Mouse (Mus musculus) erythroblast, adult 5-6 weeks (primary cell): Measurements from ENCODE around the gene Bcl11a. TPM values are rescaled to one million over a fixed set of nuclear protein-coding genes. Genes with fewer than 3 reads are reported as not detected.

Source experiments
- ATAC-seq: replicated peaks from 2 replicates; pipeline ENCODE4 v1.8.0; 2016; ENCODE audit warnings: moderate number of reproducible peaks, mild to moderate bottlenecking, moderate TSS enrichment, inconsistent platforms; ENCODE audit not compliant: poor library complexity, low FRiP score, severe bottlenecking
- total RNA-seq, 2 experiments: library from RNA; stranded (forward) in 1 of 2; stranded (reverse) in 1 of 2; fragments of 150-400 nt in 1 of 2; fragments of 200-764, 138-1000 nt in 1 of 2; gene quantifications; 2 replicates each; pipeline versions ENCODE4 v1.2.3 to v1.2.4; 2015 to 2017; ENCODE audit warnings: low replicate concordance in 2 of 2

The Bcl11a gene
- total RNA-seq (2015; ENCODE audit: low replicate concordance) (11.1 and 25.5 TPM in 2 replicates), total RNA-seq (2017; ENCODE audit: low replicate concordance) (4.9 and 10.2 TPM in 2 replicates)

DNA sequence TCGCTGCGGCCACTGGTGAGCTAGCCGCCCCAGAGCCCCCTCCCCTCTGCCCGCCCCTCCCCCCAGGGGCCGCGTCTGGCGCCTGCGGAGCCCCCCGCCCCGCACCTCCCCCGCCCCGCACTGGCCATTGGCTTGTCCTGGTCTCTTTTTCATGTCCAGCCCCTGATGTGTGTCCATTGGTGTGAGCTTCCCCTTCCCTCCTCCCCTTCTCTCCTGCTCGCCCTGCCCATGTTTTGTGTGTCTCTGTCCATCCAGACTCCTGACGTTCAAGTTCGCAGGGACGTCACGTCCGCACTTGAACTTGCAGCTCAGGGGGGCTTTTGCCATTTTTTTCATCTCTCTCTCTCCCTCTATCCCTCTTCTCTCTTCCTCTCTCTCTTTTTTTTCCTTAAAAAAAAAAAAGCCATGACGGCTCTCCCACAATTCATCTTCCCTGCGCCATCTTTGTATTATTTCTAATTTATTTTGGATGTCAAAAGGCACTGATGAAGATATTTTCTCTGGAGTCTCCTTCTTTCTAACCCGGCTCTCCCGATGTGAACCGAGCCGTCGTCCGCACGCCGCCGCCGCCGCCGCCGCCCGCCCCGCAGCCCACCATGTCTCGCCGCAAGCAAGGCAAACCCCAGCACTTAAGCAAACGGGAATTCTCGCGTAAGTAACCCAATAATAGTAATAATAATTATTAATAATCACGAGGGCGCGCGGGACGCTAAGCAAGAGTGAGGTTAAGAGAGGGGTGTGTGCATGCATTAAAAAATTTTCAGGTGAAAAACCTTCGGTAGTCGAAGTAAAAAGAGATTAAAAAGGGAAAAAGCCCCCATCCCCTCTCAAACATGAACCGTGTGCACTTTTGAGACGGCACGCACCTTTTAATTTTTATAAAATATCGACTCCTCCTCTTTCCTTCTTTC is at the start of gene Bcl11a:
Gene Bcl11a (plus strand): TSS at position 262 of the 911 bp plus-strand sequence.
- ATAC-seq = no peak

GRCm38 (mm10) chr11:24044025-24044424 is 33.8 kb upstream of the Bcl11a start:
- no peak for ATAC-seq

DNA sequence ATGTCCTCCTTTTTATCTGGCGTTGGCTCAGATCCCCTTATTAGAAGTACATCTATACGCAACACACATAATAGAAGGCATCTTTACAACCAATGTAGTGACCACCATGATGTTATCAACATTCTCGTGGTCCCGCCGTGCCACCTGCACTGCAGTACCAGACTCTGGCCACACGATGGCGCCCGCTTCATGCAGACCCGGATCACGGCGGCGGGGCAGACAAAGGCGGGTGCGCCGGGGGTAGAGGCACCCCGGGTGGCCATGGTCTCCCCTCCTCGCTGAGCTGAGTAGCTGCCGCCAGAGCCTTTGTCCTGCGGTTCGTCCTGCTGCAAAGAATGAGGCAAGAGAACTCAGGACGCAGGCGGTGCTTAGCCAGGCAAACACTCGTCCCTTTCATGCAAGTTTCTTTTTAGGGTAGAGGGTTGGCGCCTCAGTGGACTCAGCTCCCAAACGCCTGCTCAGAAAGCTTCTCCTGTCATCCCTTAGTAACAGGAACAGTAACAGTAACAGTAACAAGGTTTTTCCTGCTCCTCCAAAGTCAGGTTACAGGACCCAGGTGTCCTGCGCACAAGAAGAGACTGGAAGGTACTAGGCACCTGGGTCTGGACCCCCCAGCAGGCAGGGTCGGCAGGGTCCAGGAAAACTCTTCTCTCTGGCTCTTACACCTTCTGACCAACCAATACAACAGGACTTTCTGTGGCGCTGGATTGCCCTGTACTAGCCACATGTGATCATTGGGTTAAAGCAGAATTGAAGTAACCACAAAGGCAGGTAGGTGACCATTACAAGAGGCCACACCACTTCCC is 28.4 kb upstream of the Bcl11a start:
- peak; percentile 83 for ATAC-seq

DNA sequence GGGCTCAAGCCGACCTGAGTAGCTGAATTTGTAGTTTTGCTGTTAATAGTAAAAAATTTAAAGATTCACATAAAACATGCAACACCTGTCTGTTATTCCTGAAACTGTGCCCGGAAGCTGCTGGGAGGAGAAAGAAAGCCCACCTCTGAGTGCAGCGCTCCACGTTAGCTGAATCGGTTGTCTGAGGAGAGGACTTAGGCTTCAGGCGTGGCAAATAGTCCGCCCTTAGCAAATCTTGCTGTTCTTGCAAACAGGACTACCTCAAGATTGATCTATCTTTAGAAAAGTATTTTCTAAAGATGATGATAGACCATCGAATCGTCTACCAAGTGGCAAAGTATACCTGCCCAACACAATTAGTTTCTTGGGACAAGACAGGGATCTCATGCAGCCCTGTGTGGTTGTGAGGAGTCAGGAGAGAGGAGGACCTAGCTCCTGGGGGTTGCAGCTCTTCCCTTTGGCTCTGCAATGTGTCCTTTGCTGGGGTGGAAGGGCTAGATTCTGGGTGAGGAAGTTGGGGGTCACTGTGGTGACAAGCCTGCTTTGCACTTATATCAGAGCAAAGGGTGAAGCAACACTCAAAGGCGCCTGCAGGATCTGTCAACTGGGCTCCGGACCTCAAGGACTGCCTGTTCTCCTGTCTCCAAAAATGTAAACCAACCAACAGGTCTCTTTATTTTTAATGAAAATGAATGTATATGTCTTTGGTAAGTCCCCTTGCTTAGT is 27.7 kb upstream of the Bcl11a start:
- no peak for ATAC-seq

DNA sequence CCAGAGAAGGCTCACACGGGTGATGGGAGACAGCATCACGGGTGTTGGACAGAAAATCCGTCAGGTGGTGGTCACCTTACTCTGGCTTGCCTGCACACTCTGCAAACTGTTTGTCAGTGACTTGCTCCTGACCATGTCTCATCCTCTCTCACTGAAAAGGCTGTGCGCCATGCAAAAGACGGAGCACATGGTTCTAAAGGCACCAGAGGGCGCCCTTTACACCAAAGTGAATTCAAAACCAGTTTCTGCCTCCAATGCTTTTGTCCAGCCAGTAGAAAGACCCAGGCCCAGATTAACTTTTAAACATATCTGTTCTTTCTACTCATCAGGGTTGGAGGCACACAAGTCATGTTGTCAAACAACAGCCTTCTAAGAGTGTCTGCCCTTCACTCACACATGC is 25.0 kb upstream of the Bcl11a start:
- ATAC-seq = no peak

GRCm38 (mm10) chr11:24059137-24059536 is 18.7 kb upstream of the Bcl11a start:
- no peak for ATAC-seq

GRCm38 (mm10) chr11:24060428-24060827 is 17.4 kb upstream of the Bcl11a start:
- ATAC-seq = no peak

GRCm38 (mm10) chr11:24061819-24062218 is 16.0 kb upstream of the Bcl11a start:
- no peak for ATAC-seq

- no peak for ATAC-seq
These were observed 15.3 kb upstream of the Bcl11a start for GRCm38 (mm10) chr11:24062495-24063096.

DNA sequence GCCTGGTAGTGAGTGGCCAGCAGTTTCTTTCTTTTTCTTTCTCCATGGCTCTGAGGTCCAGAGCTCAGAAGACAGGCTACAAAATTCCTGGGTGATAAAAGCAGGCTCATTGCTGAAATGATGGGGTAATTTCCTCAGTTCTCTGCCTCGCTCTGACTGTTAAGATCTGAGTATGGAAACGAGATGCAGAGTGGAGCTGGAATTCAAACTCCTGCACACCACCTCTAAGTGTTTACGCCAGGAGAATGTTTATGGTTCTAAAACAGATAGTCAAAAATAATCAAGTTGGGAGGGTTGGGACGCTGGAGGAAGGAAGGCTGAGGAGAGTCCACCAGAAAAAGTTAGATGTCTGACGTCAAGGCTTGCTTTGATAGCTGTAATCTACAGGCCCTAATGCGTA is 13.6 kb upstream of the Bcl11a start:
- ATAC-seq = no peak

DNA sequence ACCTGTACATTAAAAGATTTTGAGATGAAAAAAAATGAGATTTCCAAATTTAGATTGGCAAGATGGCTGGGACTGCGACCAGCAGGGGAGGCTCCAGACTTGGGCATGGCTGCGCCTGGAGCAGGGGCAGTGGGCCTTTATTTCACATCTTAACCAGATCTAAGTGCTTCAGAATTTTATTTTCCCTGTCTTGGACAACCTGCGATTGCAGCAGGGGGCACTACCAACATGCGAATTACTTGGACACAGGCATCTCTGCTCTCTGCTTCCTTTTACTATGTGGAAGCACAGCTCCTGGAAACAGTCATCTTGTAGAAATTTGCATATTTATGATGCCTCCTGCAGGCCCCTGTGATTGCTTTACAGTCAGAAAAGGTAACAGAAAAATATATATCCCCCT is 12.5 kb upstream of the Bcl11a start:
- ATAC-seq = no peak

DNA sequence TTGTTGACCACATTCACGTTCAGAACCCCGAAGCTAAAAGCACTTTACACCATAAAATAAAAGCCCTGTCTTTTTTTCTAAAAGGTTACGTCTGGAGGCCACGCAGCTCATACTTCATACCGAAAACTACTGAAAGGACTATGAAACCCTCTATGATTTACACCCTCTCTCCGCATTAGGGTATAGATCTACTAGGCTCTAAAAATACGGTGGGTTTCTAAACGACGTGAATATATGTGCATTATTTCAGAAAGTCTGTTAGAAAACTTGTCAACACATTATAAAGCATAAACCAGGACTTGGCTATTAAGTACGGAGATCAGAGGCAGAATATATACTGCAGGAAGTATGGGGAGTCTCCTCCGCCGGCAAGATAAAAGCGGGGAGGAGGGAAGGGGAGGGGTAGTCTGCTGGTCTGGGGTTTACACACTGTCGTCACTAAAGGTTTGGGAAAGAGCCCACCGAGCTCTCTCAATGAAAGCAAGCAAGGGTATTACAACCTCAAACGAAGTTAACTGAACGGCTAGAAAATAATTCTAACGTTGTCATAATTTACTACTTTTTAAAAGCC is 3.8 kb upstream of the Bcl11a start:
- no peak for ATAC-seq

DNA sequence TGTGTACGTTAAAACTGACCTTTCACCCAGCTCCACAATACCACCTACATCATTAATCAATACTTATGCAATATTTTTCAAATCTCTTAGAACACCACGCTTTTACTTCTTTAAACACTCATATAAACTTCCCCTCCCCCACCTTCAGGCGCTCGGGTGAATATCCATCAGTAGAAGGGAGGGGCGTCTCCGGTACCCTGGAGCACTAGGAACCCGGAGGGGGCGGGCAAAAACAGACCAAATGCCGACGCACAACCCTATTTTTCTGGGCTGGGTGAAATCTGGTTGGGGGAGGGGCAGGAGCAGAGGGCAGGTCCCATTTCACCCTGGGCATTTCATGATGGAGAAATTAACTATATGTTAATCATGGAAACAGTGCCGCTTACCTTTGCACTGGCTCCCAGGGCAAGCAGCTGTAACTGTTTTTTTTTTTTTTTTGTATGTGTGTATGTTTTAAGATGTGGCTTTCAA is 3.2 kb upstream of the Bcl11a start, which contains the start of gene A830031A19Rik:
Gene A830031A19Rik (minus strand): TSS at position 421 of the 471 bp plus-strand sequence.
- ATAC-seq = no peak

GRCm38 (mm10) chr11:24075486-24076126 is 2.2 kb upstream of the Bcl11a start:
- ATAC-seq = no peak

DNA sequence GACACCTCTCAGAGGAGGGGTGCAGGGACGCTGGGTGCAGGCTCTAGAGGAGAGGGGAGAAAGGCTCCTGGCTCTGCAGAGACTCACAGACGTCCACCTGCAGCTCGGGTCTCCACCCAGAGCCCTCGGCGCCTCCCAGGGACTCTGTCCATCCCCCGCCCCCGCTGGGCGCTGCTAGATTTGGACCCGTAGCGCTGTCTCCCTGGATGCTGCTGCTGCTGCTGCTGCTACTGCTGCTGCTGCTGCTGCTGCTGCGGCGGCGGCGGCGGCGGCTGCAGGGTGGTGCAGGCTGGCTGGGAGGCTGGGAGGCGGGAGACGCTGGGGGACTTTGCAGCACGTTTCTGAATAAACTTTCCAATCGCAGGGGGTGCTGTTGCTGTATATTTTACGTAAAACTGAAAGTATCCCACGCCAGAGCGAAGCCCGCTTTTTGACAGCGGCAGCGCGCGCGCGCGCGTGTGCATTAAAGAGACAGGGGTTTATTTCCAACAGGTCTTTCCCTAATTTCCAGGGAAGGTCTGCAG is 1.7 kb upstream of the Bcl11a start:
- ATAC-seq = peak; percentile 63

DNA sequence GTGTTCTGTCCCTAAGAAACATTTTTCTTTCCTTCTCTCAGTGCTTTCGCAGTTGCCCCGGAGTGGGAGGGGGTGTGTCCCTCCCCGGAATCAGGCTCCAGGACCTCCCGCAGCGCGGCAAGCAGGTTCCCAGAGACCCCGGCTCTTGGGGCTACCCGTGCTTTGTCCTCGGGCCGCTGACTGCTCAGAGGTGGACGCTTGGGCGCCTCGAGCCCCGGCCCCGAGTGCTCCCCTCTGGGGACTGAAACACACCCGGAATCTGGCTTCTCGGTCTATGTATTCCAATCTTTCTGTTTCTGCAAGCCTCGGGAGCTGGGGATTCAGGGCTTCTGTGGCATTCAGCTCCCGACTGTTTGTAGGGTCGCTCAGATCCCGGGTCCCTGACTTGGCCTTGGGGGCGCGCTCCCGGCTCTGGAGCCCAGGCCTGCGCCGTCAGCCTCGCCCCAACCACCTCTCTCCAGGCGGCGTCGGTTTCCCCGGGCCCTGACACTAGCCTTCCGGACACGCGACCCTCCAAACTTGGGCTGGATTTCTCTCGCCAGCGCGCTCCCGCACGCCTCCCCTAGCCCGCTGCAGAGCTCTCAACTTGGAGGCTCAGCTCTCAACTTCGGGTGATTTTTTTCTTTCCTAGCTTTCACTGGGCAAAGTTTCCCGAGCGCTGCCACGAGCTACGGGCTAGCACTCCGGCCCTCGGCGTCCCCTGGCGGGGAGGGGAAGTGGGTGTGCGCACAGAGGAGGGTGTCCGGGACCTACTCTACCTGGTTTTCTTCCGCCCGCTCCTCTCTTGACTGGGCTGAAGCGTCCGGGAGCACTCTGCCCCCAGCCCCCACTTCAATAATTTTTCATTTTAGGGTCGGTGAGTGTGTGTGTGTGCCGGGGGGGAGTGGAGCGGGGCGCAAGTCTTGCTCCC is 780 bp upstream of the Bcl11a start:
- ATAC-seq = peak; percentile 53

- no peak for ATAC-seq
These were observed 955 bp downstream of the Bcl11a start for GRCm38 (mm10) chr11:24078706-24079316.
